In genomic region chr2:149829955-149830535, GRCm38 (mm10) we compare ENCODE assay signal across 8 mouse cellular contexts. TPM values are rescaled to one million over a fixed set of nuclear protein-coding genes. Genes with fewer than 3 reads are reported as not detected.
DNase-seq lines count a peak whose midpoint lies in the region; ATAC-seq and TF ChIP-seq lines count a peak whose summit lies in the region.
"Had no signal": no experiment of that assay in that cellular context is flagged by ENCODE, and none has a peak within 500 bp of the region (broad histone marks: within the 10 kb centered on the region; RNA-seq: fewer than 3 reads in every experiment).

No protein-coding gene starts in this region.

- no peak for TF ChIP-seq CTCF in heart, postnatal 0 days (IDR thresholded peaks at IDR 0.05; ENCODE audit: low read depth)

- H3K4me2 ChIP-seq in liver, embryonic 11.5 days = peak overlapping the region; percentile 68
- peak overlapping the region; percentile 78 for H3K4me2 ChIP-seq in heart, postnatal 0 days (ENCODE audit: low read depth, low read length)
- H3K4me2 ChIP-seq in midbrain, embryonic 11.5 days = peak overlapping the region; percentile 96

- H3K9me3 ChIP-seq in liver, embryonic 11.5 days (ENCODE audit: control insufficient read depth, low read length) = no peaks in the 10 kb centered on the region
- no peaks in the 10 kb centered on the region for H3K9me3 ChIP-seq in heart, postnatal 0 days (replicated peaks; ENCODE audit: control insufficient read depth, low read length)
- H3K9me3 ChIP-seq in midbrain, embryonic 11.5 days (ENCODE audit: control insufficient read depth, low read length) = no peaks in the 10 kb centered on the region

- H3K27me3 ChIP-seq in liver, embryonic 11.5 days (replicated peaks; ENCODE audit: control insufficient read depth, insufficient read depth, low read length) = peaks cover 39% of the 10 kb centered on the region
- H3K27me3 ChIP-seq in heart, postnatal 0 days (ENCODE audit: control insufficient read depth, insufficient read depth, low read length) = peaks cover 44% of the 10 kb centered on the region
- peaks cover 32% of the 10 kb centered on the region for H3K27me3 ChIP-seq in midbrain, embryonic 11.5 days (ENCODE audit: control insufficient read depth, insufficient read depth, low read length)

- DNase-seq in liver, embryonic 11.5 days (ENCODE audit: low spot score) = peak; percentile 45
- DNase-seq in liver = no peak
- DNase-seq in cerebellum, postnatal 14 days = peak; percentile 65 to 68
- no peak for DNase-seq in heart, postnatal 0 days (ENCODE audit: low spot score)
- peak; percentile 96 for DNase-seq in midbrain, embryonic 11.5 days (ENCODE audit: low spot score, missing footprints)
- no peak for DNase-seq in thymus, adult 18-20 months
- no peak for DNase-seq in spleen, adult 18-20 months

- no peaks in the 10 kb centered on the region for H3K4me1 ChIP-seq in liver, embryonic 11.5 days (replicated peaks; ENCODE audit: control insufficient read depth, insufficient read depth, low read length)
- peaks cover 12% of the 10 kb centered on the region for H3K4me1 ChIP-seq in heart, postnatal 0 days (ENCODE audit: control insufficient read depth, insufficient read depth)
- no peaks in the 10 kb centered on the region for H3K4me1 ChIP-seq in midbrain, embryonic 11.5 days (ENCODE audit: control insufficient read depth, insufficient read depth, low read length)

- whole genome bisulfite sequencing in liver, embryonic 11.5 days = 1% methylated on average over 26 of the region's 26 CpGs
- WGBS in heart, postnatal 0 days = 4% methylated on average over 26 of the region's 26 CpGs
- WGBS in midbrain, embryonic 11.5 days = under 1% methylated on average over 26 of the region's 26 CpGs

- H3K4me3 ChIP-seq in liver, embryonic 11.5 days (ENCODE audit: low read depth, low read length) = peak overlapping the region; percentile 47
- H3K4me3 ChIP-seq in heart, postnatal 0 days (ENCODE audit: low read depth, low read length) = peak overlapping the region; percentile 48
- peak overlapping the region; percentile 58 for H3K4me3 ChIP-seq in midbrain, embryonic 11.5 days (ENCODE audit: low read depth, low read length)

- H3K9ac ChIP-seq in liver, embryonic 11.5 days (ENCODE audit: low read depth, low read length) = no peak overlapping the region
- H3K9ac ChIP-seq in heart, postnatal 0 days (replicated peaks; ENCODE audit: low read depth, low read length) = no peak overlapping the region
- H3K9ac ChIP-seq in midbrain, embryonic 11.5 days (ENCODE audit: low read length) = peak overlapping the region; percentile 52

- no peak overlapping the region for H3K27ac ChIP-seq in liver, embryonic 11.5 days (ENCODE audit: low read depth, low read length)
- no peak overlapping the region for H3K27ac ChIP-seq in heart, postnatal 0 days (ENCODE audit: low read depth)
- no peak overlapping the region for H3K27ac ChIP-seq in midbrain, embryonic 11.5 days (ENCODE audit: low read depth, low read length)
- H3K27ac ChIP-seq: macrophage had no signal

- H3K36me3 ChIP-seq in liver, embryonic 11.5 days (ENCODE audit: control insufficient read depth, insufficient read depth, low read length) = no peaks in the 10 kb centered on the region
- no peaks in the 10 kb centered on the region for H3K36me3 ChIP-seq in heart, postnatal 0 days (replicated peaks; ENCODE audit: control insufficient read depth, insufficient read depth, low read length)
- H3K36me3 ChIP-seq in midbrain, embryonic 11.5 days (ENCODE audit: control insufficient read depth, insufficient read depth, low read length) = no peaks in the 10 kb centered on the region

- no peak for ATAC-seq in liver, embryonic 11.5 days (replicated peaks; ENCODE audit: low FRiP score)
- ATAC-seq in heart, postnatal 0 days (ENCODE audit: insufficient read depth, low read depth) = no peak
- ATAC-seq in midbrain, embryonic 11.5 days (ENCODE audit: low FRiP score) = peak; percentile 52

- TF ChIP-seq EP300 in heart, postnatal 0 days (IDR thresholded peaks at IDR 0.05; ENCODE audit: low read depth) = no peak

RNA-seq across cellular contexts. Expression of gene C530025M09Rik, which starts 1.0 kb away (rescaled TPM):
- polyA plus RNA-seq in liver, embryonic 11.5 days (2014; fragmentation: Nextera tagmentation; extraction: Ambion mirVana) = not detected in 2 replicates
- total RNA-seq in heart, postnatal 0 days (2014; rRNA removed; ENCODE audit: low replicate concordance) = not detected in 2 replicates
- polyA plus RNA-seq in heart, postnatal 0 days (2015; fragmentation: Nextera tagmentation; extraction: Ambion mirVana) = not detected in 2 replicates
- polyA plus RNA-seq in midbrain, embryonic 11.5 days (2014; fragmentation: Nextera tagmentation; extraction: Ambion mirVana) = 0.33 TPM in 1 of 2 replicates, not detected in the other
- polyA plus RNA-seq: macrophage had no signal

RNA-seq across cellular contexts. Expression of gene Syndig1, which starts 1.0 kb away (rescaled TPM):
- polyA plus RNA-seq in liver, embryonic 11.5 days (2014; fragmentation: Nextera tagmentation; extraction: Ambion mirVana) = 1.6 and 2.1 TPM in 2 replicates
- total RNA-seq in heart, postnatal 0 days (2014; rRNA removed; ENCODE audit: low replicate concordance) = 1.5 and 1.9 TPM in 2 replicates
- polyA plus RNA-seq in heart, postnatal 0 days (2015; fragmentation: Nextera tagmentation; extraction: Ambion mirVana) = 0.51 and 0.82 TPM in 2 replicates
- polyA plus RNA-seq in midbrain, embryonic 11.5 days (2014; fragmentation: Nextera tagmentation; extraction: Ambion mirVana) = 8.5 and 9.5 TPM in 2 replicates
- polyA plus RNA-seq: macrophage had no signal

Comparison
In these comparisons a context has a peak if more than half of its experiments do, and no peak if none do; other contexts are left out.
1. DNase-seq: peak in liver, embryonic 11.5 days (single experiment), cerebellum, postnatal 14 days (2 of 2) and midbrain, embryonic 11.5 days (single experiment); none in liver (single experiment), heart, postnatal 0 days (single experiment), thymus, adult 18-20 months (0 of 2) and spleen, adult 18-20 months (0 of 2).
2. Peak in every context shown above with its lines, with median percentiles within 50 percentile points of each other: H3K4me2 ChIP-seq and H3K4me3 ChIP-seq.